Mouse (Mus musculus) ES-Bruce4 (cell line): Measurements from ENCODE around the gene Bicdl1. TPM values are rescaled to one million over a fixed set of nuclear protein-coding genes. Genes with fewer than 3 reads are reported as not detected.

Experiments used
- H3K27ac ChIP-seq: 2 replicates; pipeline ENCODE4 v1.5.1; 2012; ENCODE audit warnings: low read length, inconsistent platforms; ENCODE audit not compliant: insufficient read depth
- H3K27me3 ChIP-seq: 2 replicates; pipeline ENCODE4 v1.6.1; 2012; ENCODE audit warnings: mild to moderate bottlenecking, low read length, inconsistent platforms; ENCODE audit not compliant: control insufficient read depth, poor library complexity, insufficient read depth, severe bottlenecking
- H3K36me3 ChIP-seq: 2 replicates; pipeline ENCODE4 v1.6.1; 2012; ENCODE audit warnings: inconsistent platforms, mild to moderate bottlenecking, low read length, moderate library complexity; ENCODE audit not compliant: control insufficient read depth, poor library complexity, insufficient read depth, severe bottlenecking
- H3K4me1 ChIP-seq: one replicate; pipeline ENCODE4 v1.8.1; 2011; ENCODE audit warnings: low read length; ENCODE audit not compliant: control insufficient read depth, insufficient read depth
- H3K4me3 ChIP-seq: 2 replicates; pipeline ENCODE4 v1.5.1; 2011; ENCODE audit warnings: low read depth, mild to moderate bottlenecking, low read length
- H3K9ac ChIP-seq: 2 replicates; pipeline ENCODE4 v1.6.1; 2012; ENCODE audit warnings: low read depth, mild to moderate bottlenecking, inconsistent platforms; ENCODE audit not compliant: poor library complexity, severe bottlenecking
- H3K9me3 ChIP-seq: replicated peaks from 2 replicates; pipeline ENCODE4 v1.6.1; 2012; ENCODE audit warnings: mild to moderate bottlenecking, low read length, inconsistent platforms; ENCODE audit not compliant: control insufficient read depth, poor library complexity, insufficient read depth, severe bottlenecking
- CTCF ChIP-seq: IDR thresholded peaks from one replicate; pipeline ENCODE4 v1.8.1; 2011; ENCODE audit warnings: low read depth, low read length
- EP300 ChIP-seq: IDR thresholded peaks from 2 replicates; pipeline ENCODE4 v1.6.1; 2011; ENCODE audit warnings: low read depth, low read length; ENCODE audit not compliant: insufficient read depth
- POLR2A ChIP-seq: IDR thresholded peaks from one replicate; pipeline ENCODE4 v1.8.1; 2011; ENCODE audit warnings: low read length; ENCODE audit not compliant: insufficient read depth
- polyA plus RNA-seq: library from polyadenylated mRNA; stranded (reverse); fragments of >200 nt; gene quantifications from 2 replicates; pipeline ENCODE4 v1.2.4, GENCODE M21; 2011; ENCODE audit warnings: low read depth; ENCODE audit not compliant: missing spikeins, insufficient read depth, insufficient read length

Bicdl1 gene
- polyA plus RNA-seq, 1 experiment: 34.0 TPM

DNA sequence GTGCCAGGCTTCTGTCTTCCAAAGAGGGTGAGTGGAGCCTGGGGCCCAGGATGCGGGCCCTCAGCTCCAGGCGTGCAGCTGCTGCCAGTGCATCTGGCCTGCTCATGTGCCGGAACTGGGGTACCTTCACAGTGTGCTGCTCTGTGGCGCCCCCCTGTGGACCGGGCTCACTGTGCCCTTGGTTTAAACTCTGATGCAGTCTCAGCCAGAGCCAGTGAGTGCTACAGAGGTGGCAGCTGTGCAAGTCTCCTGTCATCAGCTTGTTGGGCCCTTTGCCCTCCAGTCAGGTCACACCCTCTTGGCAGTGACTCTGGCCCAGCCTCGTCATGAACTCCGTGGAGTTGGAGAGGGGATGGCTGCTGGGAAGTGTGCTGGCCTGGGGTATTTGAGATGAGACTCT is 116.5 kb downstream of the Bicdl1 start:
- no peak for TF ChIP-seq EP300
- TF ChIP-seq POLR2A: no peak
- peak; percentile 82 for TF ChIP-seq CTCF
- Histone ChIP-seq H3K9me3 (no peaks in the 10 kb centered on the region), H3K4me1 (no peaks in the 10 kb centered on the region), H3K4me3 (no peak overlapping the region), H3K9ac (no peak overlapping the region), H3K27me3 (no peaks in the 10 kb centered on the region), H3K27ac (no peak overlapping the region), H3K36me3 (peaks cover 27% of the 10 kb centered on the region)

DNA sequence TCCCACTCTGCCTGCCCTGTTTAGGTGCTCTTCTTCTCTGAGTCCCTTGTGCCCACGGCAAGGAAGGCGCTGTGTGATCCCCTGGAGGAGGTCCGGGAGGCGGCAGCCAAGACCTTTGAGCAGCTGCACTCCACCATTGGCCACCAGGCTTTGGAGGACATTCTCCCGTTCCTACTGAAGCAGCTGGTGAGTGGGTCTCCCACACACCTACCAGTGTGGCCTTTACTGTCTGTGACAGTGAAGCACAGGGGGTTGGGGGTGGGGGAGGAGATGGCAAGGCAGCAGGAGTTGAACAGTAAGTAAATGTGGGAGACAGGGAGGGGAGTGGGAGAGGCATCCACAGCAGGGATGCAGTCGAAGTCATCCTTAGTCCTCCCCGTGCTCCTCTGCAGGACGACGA is 118.1 kb downstream of the Bicdl1 start:
- Histone ChIP-seq H3K36me3 (peaks cover 28% of the 10 kb centered on the region), H3K27ac (no peak overlapping the region), H3K4me3 (no peak overlapping the region), H3K9ac (no peak overlapping the region), H3K27me3 (no peaks in the 10 kb centered on the region), H3K9me3 (no peaks in the 10 kb centered on the region), H3K4me1 (no peaks in the 10 kb centered on the region)
- no peak for TF ChIP-seq EP300
- TF ChIP-seq CTCF: no peak
- TF ChIP-seq POLR2A: no peak

DNA sequence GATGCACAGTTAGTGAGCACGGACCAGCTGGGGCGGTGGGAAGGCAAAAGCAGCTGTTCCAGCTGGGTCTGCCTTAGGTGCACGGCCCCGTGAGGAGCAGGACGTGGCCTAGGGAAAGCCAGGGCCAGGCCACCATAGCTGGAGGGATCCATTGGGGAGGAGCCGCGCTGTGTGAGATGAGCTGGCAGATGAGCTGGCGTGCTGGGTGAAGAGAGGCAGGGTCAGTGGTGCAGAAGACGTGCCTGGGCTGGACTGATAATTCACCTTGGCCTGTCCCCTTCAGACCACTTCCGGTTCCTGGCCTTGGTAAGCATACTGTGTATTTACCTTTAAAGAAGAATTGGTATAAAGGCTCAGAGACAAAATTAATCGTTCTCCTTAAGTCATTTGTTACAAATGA is 119.9 kb downstream of the Bicdl1 start:
- no peaks in the 10 kb centered on the region for H3K27me3 ChIP-seq
- H3K9me3 ChIP-seq: no peaks in the 10 kb centered on the region
- H3K36me3 ChIP-seq: peaks cover 28% of the 10 kb centered on the region
- no peak overlapping the region for H3K9ac ChIP-seq
- no peak overlapping the region for H3K4me3 ChIP-seq
- no peaks in the 10 kb centered on the region for H3K4me1 ChIP-seq
- TF ChIP-seq POLR2A (no peak), CTCF (no peak), EP300 (no peak)
- H3K27ac ChIP-seq: no peak overlapping the region

DNA sequence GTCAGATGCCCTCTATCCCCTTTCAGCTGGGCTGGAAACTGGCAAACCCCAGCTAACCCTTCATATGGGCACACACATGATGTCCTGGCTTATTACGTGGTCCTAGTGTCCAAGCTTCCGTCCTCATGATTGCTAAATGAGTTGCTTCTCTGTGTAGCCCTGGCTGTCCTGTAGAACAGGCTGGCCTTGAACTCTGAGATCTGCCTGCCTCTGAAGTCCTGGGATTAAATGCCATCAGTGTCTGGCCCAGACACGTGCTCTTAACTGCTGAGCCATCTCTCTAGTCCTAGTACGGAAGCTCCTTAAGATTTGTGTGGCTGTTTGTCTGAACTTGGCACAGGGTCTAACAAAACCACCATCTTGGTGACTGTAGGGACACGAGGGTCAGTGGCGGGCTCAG is 127.9 kb downstream of the Bicdl1 start:
- H3K4me1 ChIP-seq: no peaks in the 10 kb centered on the region
- H3K27ac ChIP-seq: no peak overlapping the region
- no peak overlapping the region for H3K4me3 ChIP-seq
- TF ChIP-seq CTCF: no peak
- TF ChIP-seq EP300: no peak
- TF ChIP-seq POLR2A: no peak
- H3K9me3 ChIP-seq: no peaks in the 10 kb centered on the region
- H3K27me3 ChIP-seq: no peaks in the 10 kb centered on the region
- peaks cover 30% of the 10 kb centered on the region for H3K36me3 ChIP-seq
- no peak overlapping the region for H3K9ac ChIP-seq

Other genes starting within 250 kb of the Bicdl1 start
- 22.2 and 28.3 TPM in 2 replicates for gene Sirt4, start 246.9 kb downstream of the Bicdl1 start, polyA plus RNA-seq
- 35.1 and 38.1 TPM in 2 replicates for gene Pxn, start 224.9 kb downstream of the Bicdl1 start, polyA plus RNA-seq
- 3,041 and 3,060 TPM in 2 replicates for gene Rplp0, start 172.2 kb downstream of the Bicdl1 start, polyA plus RNA-seq
- gene Gcn1l1, start 166.4 kb downstream of the Bicdl1 start, polyA plus RNA-seq: 62.0 and 63.3 TPM in 2 replicates
- 58.9 and 62.4 TPM in 2 replicates for gene Rab35, start 99.7 kb downstream of the Bicdl1 start, polyA plus RNA-seq
- gene Cit, start 113.7 kb upstream of the Bicdl1 start, polyA plus RNA-seq: 59.5 and 67.1 TPM in 2 replicates